Mouse (Mus musculus) adrenal gland, adult 18-20 months (tissue): ENCODE measurements around the gene Aqr. TPM values are rescaled to one million over a fixed set of nuclear protein-coding genes. Genes with fewer than 3 reads are reported as not detected.
"Not testable (repeated sequence)": the region's sequence is repeated elsewhere in the genome, so short reads cannot be mapped to it uniquely, and the experiment has no call there.

ENCODE experiments used
- DNase-seq, 2 experiments: peaks; one replicate each; pipeline ENCODE4 v3.0.0; 2021 to 2022; ENCODE audit warnings: low spot score in 2 of 2
- long read RNA-seq, 2 experiments: library from polyadenylated mRNA; stranded (forward); transcript quantifications; one replicate each; pipeline ENCODE4 v2.0.0; 2021
- total RNA-seq, 2 experiments: library from RNA; stranded (reverse); gene quantifications; 1 replicate in 1 of 2; 2 replicates in 1 of 2; pipeline ENCODE4 v1.2.3; 2021

Gene Aqr
- total RNA-seq, result 10 to 100 TPM; 30.9 to 34.2 TPM
- long read RNA-seq, experiment 1, full-length matches to known transcripts, result 12 of 14 reads
- long read RNA-seq, experiment 1, partial matches to known transcripts, result 1 of 14 reads
- long read RNA-seq, experiment 1, other reads (novel, unspliced or antisense), result 1 of 14 reads
- long read RNA-seq, experiment 2, full-length matches to known transcripts, result 2 of 6 reads
- long read RNA-seq, experiment 2, partial matches to known transcripts, result 3 of 6 reads
- long read RNA-seq, experiment 2, other reads (novel, unspliced or antisense), result 1 of 6 reads

DNA sequence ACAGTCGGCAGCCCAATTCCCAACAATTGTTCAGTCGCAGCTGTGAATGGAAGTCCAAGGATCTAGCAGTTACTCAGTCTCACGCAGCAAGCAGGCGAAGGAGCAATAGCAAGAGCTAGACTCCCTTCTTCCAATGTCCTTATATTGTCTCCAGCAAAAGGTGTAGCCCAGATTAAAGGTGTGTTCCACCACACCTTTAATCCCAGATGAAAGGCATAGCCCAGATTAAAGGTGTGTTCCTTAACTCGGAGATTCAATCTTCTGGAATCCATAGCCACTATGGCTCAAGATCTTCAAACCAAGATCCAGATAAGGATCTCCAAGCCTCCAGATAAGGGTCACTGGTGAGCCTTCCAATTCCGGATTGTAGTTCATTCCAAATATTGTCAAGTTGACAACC lies at the start of gene Aqr:
Gene Aqr, minus strand, starts transcription at position 101 of the 400 bp plus-strand sequence.
- not testable (repeated sequence) for DNase-seq

DNA sequence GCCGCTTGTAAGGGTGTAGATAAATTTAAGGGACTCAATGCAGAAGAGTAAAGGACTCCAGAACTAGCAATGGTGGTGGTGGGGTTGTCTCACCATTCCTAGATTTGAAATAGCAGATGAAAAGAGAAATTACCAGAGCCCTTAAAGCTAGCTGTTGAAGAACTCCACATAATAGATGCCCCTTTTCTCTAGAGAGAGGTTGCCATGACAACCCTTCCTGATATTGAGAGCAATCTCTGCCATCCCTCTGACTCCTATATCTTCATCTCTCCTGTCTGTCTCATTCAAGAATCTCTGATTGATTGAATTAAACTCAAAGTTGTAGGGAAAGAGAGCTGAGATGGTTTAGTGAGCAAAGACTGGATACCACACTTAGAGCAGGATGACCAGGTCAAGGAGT lies 49.7 kb upstream of the Aqr start:
- DNase-seq, result no peak

DNA sequence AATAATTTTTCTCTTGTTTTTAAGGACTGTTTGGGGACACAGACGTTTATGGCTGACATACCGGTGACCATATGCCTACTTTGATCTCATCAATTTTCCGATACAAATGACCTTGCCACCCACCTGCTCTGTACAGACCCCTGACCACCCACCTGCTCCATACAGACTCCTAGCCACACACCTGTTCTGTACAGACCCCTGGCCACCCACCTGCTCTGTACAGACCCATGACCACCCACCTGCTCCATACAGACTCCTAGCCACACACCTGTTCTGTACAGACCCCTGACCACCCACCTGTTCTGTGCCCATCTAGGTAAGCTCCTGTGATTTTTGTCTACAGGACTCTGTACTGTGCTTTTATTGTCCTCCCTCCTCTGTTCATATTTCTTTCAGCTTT lies 48.8 kb upstream of the Aqr start:
- DNase-seq, result no peak

DNA sequence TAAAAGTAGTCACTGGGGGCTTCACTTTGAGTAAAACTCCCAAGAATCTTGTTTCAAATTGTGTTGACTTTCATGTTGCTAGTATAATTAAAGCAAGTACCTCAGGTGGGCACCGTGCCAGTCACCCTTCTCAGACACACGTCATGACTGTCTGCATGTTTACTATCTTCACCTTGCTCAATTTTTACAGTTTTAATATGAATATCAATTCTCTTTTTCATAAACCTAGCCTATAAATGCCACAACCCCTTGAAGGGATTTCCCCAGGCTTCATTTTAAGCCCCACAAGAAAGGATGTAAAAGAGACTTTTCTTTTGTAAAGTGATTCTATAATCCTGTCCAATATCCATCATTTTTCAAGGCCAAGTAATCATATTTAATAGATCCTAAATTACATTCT lies 44.4 kb upstream of the Aqr start:
- DNase-seq, result no peak

DNA sequence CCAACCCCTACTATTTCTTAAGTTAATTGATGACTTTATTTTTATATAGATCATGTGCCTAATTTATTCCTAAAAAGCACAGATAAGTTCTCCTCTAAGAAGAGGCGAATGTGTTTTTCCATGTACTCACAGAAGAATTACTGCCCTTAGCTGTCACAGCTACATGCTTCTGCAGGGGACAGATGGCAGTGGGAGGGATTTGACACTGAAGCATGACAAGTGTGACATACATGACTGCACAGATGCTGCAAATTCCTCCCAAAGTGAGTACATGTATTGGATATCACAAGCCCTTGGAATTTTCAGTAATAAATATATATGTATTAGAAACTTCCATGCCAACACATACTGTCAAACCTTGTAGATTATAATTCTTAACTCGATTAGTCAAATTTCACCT lies 41.8 kb upstream of the Aqr start:
- DNase-seq, result no peak

DNA sequence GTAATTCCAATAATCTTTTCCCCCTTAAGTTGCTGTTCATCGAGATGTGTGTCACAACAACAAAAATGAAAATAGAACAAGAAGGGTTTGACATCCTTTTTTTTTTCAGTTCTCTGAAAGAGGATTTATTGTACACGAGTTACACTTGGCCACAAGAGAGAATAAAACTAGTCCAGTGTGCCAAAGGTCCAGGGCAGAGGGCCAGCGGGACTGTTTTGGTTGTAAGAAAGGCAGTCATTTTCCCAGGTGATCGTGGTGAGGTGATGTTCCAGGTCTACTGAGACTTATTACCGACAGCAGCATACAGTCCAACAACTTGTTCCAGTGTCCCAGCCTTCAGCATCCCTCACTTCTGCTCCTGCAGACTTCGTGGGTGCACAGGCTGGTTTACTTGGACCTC lies 18.2 kb upstream of the Aqr start:
- no peak for DNase-seq

DNA sequence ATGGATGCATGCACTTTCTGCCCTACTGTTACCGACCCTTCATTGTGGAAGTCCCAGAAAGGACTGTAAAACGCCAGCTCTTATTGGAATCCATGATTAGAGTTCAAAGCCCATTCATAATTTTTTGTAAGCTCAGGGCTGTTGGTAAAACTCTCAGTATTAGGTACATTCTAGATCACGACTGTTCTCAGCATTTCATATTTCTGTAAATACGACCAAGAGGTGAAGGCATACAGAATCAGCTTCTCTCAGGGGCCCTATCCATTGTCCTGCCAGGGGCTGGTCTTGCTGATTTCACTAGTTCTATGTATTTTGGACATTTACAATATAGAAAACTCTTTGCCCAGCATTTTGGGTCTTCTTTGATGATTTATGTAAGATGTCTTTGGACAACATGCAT lies 14.8 kb upstream of the Aqr start:
- no peak for DNase-seq

DNA sequence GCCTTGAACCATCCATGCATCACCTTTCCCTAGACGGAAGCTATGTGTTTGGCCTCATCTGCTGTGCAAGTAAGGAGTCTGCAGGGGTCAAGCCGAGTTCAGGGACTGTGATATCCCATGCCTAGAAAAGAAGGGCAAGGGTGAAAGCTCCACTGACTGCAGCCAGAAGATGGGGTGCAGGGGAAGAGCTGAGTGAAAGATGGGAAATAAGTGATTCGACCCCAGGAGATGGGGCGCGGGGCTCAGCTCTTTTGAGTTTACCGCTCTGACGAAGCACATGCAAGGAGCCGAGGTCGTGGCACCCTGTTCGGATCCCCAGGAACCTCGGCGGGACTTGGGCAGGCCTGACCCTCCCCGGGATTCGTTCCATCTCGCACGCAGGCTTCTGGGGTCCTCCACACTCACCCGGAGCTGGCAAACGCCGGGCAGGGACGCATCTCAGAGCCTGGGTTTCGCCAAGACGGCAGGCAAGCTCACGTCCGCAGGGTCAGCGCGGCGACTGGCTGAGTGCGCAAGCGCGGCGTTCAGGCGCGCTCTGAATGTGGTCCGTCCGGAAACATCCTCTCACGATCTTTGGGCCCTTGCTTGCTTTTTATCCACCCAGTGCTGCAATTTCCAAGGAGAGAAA lies 14.2 kb upstream of the Aqr start, which contains the start of gene Zfp770:
Gene Zfp770, minus strand, starts transcription at position 538 of the 628 bp plus-strand sequence.
- peak; percentile 76 to 77 for DNase-seq

DNA sequence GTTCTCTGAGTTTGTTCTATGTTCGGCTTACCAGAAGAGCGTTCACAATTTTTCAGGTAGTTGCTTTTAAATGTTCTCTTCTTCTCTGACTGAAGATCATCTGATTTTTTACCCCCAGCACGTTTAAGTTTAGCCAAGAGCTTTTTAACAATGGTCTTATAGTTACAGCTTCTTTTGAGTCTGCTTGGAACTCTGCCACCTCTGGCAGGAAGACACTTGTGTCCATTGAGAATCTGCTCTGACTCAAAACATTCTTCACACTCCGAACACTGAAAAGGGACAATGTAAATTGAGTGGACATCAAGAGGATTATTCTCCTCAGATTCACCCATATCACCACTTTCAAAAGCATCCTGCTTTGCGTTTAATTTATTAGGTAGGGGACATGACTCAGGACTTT lies 9.6 kb upstream of the Aqr start:
- no peak for DNase-seq

DNA sequence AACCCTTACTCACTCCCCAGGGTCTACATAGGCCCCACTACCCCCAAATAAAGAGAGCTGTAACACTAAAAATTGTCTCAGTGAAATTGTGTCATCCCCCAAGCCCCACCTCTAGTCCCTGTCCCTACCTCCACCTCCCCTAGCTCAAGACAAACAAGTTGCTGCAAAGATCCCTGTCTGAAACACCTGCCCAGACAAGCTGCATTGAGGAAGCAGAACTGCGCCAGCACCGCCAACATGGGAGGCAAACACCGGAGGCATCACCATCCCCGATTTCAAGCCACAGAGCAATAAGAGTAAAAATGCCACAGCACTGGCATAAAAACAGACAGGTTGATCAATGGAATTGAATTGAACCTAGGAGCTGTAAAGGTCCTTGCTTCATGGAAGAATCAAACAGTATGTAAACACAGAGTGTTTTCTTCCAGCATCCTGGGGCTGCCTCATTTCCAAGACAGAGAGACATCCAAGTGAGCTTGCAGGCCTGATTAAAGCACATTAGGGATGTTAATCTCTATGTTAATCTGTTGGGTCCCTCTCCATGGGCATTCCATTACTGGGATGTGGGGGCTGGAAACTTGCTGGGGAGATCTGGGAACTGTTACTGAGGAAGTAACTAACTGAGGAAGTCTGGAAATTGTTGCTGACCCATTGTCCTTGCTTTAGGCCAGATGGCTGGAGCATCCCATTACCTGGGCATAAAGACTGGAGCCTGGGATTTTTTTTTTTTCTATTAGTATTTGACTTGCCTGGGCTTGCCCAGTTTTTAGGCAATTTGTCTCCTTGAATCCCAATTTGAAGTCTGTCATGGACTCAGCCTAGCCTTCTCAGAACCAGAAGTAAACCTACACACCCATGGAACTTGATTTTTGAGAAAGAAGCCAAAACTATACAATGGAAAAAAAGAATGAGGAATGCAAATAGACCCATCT lies 8.8 kb downstream of the Aqr start:
- no peak for DNase-seq

DNA sequence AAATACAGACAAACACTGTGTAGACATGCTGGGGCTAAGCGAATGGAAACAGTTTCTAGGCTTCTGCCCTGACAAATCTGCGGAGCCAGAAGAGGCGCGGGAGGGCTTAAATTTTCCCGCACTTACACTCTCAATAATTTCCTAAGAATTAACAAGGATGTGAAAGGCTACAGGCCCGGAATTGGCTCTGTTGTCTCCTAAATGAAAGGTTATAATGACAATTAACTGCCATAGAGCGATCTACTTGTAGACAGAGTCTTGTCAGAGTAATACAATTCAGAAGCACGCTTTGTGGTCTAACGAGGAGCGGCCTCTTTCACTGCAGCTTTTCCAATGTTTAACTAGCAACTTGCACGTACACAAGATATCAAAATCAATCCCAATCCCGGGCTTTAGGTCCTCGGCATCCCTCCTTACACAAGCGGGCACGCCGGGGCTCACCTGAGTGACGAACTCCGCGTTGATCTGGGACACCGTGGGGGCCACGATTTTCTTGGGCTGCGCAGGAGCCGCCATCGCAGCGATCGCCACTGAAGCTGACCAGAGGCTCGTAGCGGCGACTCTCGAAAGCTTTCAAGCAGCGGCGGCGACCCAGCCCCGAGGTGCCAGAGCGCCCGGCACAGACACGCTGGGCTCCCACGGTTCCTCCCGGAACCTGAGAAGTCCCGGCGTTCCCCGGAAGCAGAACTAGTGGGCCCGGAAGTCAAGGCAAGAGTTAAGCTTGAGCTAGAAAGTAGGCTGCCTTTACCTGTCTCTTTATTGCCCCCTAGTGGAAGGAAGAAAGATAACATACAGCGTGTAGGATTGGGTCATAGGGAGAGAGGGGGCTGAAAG lies 12.0 kb downstream of the Aqr start:
- peak; percentile 63 to 68 for DNase-seq

DNA sequence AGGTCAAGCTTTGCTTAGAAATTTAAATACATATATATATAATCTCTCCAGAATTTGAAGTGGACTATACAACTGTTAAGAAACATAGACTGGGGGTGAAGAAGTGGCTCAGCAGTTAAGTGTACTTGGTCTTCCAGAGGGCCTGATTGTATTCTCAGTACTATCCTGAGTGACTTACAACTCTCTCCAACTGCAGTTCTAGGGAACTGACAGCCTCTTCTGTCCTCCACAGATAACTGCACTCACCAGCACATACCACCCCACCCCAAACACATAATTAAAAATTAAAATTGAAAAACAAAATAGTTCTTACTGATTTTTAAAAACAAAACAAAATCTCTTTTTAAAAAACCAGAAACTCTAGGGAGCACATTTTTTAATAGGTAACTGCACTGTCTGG lies 13.6 kb downstream of the Aqr start:
- DNase-seq, result no peak

DNA sequence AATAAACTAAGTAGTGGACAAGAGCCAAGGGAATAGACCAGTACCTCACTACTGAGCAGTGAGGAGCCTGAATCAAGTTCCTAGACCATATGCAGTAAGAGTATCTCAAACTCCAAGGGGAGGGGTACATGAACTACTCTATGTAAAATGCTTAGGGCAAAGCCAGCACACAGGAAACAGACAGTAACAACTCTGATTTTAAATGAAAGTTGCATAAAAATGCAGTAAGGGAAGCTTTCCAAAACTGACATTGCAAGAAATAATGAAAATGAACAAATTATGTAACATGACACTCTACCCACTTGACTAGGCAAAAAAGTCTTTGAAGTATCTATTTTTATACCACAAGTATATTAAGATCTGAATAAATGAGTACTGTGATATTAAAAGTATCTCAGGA lies 19.0 kb downstream of the Aqr start:
- DNase-seq, result no peak

DNA sequence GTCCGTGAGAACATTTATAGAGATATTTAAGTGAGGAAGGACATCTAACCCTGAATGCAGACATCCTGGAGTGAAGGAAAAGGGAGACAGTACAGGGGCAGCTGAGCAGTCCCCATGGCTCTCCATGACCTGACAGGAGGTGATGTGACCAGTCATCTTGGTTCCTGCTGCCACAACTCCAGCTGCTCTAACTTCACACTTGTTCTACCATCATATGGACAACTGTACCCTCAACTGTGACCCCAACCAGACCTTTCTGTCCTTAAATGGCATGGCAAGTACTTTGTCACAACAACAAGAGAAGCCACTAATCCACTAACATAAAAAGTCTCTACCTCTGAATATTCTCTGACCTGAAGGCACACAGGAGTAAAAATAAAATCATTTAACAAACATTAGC lies 24.8 kb downstream of the Aqr start:
- no peak for DNase-seq

DNA sequence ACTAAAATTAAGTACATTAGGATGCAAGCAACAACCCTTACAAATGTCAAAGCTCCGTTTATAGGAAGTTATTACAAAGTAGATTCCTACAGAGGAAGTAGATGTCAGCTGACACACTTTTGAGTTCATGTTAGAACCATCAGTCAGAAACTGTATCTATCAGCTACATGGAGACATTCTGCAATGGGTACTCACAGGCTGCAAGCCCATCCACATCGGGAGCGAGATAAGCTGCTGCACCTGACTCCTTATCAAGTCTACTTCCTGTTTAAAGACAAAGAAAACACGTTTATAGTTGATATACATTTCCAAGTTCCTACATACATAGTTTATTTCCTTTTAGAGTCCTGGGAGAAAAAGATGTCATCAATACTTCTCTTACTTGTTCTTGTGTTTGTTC lies 29.5 kb downstream of the Aqr start:
- no peak for DNase-seq

DNA sequence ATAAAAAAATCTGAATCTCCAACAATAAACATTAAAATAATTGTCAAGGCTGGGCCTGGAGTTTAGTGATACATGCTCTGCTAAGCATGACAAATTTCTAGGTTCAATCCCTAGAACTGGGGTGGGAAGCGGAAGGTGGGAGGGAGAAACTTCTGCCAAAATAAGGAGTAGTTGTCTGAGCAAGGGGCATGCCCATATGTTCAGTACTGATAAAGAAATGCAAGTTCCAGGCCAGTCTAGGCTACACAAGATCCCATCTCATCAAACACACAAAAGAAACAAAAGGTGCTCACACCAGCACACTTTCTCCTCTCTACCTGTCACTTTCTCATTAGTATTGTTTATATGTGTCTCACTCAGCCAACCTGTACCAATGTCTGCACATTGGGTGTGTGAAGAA lies 30.2 kb downstream of the Aqr start:
- DNase-seq, result no peak

DNA sequence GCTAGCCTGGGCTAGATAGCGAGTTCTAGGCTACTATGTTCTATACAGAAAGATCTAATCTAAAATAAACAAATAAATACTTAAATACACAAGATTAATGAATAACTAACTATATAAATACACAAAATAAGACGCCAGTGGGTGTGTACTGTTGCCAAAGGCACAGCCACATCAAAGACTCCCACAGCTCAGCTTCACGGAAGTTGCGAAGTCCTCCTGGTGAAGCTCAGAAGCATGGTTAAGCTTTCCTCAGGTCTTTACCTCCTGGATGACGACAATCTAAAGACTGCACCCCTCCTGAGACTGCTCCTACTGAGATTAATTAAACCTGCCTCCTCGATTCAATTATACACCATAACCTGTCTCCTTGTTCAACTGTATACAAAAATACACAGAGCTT lies 33.6 kb downstream of the Aqr start:
- DNase-seq, result no peak

DNA sequence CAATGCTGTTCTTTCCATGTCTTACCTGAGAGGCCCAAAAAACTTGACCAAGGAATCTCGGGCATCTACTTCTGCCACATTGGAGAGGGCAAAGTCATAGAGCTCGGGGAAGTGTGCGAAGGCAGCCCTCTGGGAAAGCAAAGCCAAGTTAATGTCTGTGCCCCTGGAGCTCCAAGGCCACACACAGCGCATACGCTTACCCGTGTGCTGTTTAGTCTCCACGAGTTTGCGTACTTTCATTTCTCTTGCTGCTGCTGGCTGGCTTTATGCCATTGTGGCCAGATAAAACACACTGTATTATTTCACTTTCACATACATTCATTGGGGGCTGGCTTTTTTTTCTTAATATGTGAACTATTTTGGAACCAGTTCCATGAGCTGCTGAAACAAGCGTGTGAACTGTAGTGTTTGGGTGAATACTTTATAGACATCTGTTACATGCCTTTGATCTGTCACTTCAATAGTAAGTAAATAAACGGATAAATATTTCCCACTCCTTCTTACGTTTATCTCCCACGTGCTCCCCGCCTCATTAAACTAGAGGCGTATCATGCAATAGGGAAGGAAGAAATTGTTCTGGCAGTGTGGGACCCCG lies 39.9 kb downstream of the Aqr start:
- no peak for DNase-seq

DNA sequence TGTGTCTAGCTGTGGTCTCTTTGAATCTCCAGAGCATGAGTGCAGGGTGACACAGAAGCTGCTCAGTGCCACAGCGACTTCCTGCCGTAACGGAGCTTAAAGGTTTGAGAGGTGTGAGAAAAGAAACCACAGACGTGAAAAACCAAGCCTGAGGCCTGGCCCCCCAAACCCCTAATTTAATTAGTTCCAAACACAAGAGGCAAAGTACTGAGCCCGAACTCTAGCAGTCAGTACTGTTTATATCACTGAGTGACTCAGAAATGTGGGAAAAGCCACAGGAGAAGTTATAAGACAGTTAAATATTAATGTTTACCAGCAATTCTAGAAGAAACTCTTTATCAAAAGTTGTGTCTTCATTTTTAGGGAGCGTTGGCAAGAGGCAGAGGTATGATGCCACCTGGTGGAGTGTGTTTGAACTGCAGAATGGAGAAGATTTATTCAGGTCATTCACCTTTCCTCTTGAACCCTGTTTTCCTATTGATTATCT lies 41.5 kb downstream of the Aqr start:
- DNase-seq, result peak; percentile 30 to 42

DNA sequence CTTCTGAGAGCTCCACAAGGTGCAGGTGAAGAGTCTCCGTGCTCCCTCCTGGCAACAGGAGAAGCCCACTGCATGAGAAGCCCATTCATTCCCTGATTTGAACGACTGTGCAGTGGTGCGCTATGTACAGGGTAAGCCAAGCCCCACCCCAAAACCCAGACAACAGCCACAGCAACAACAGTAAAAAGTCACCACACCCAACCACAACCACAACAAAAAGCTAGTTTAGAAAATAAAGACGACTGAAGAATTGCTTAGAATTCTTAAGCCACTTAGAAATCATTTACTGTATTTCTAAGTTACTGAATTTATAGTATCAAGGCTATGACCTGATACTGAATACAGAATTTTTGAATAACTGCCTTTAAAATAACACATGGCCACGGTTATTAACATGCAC lies 41.9 kb downstream of the Aqr start:
- DNase-seq, result no peak

DNA sequence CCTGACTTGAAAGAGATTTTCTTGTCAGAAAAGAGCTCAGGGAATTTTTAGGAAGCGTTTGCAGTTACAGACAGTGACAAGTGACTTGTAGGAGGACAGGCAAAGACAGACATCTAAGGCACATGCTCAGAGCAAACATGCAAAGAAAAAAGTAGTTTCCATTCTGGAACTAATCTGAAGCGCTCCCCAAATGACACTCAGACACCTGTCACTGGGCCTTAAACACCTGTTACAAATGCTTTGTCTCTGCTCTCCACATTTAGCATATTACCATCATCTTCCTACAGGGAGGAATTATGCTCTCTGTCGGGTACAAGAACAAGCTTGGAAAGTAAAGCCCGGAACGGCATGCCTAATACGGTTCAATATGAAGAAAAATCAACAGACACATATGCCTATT lies 43.0 kb downstream of the Aqr start:
- no peak for DNase-seq
